Mouse (Mus musculus) midbrain, embryonic 11.5 days (tissue): Measurements from ENCODE around the gene Cfi. TPM values are rescaled to one million over a fixed set of nuclear protein-coding genes. Genes with fewer than 3 reads are reported as not detected.

Source experiments
- ATAC-seq: fragments of 200-750 bp; cut with Nextera tagmentation; 2 replicates; pipeline ENCODE4 v1.8.0; 2017; ENCODE audit warnings: moderate TSS enrichment, moderate library complexity; ENCODE audit not compliant: low FRiP score
- DNase-seq: peaks from one replicate; pipeline ENCODE4 v3.0.0; 2015; ENCODE audit warnings: low spot score; ENCODE audit errors: missing footprints
- H3K27ac ChIP-seq: fragments of 300-500 bp; sonication (generic); 2 replicates; pipeline ENCODE4 v1.5.1; 2014; ENCODE audit warnings: low read depth, low read length
- H3K27me3 ChIP-seq: fragments of 300-500 bp; sonication (generic); 2 replicates; pipeline ENCODE4 v1.6.1; 2014; ENCODE audit warnings: mild to moderate bottlenecking, low read length, moderate library complexity, mixed read lengths; ENCODE audit not compliant: control insufficient read depth, insufficient read depth
- H3K36me3 ChIP-seq: fragments of 300-500 bp; sonication (generic); 2 replicates; pipeline ENCODE4 v1.6.1; 2014; ENCODE audit warnings: mild to moderate bottlenecking, low read length, moderate library complexity, mixed read lengths; ENCODE audit not compliant: control insufficient read depth, insufficient read depth
- H3K4me1 ChIP-seq: fragments of 300-500 bp; sonication (generic); 2 replicates; pipeline ENCODE4 v1.6.1; 2014; ENCODE audit warnings: low read length; ENCODE audit not compliant: control insufficient read depth, insufficient read depth
- H3K4me2 ChIP-seq: fragments of 300-500 bp; sonication (generic); 2 replicates; pipeline ENCODE4 v1.6.1; 2014; ENCODE audit warnings: mild to moderate bottlenecking, moderate library complexity
- H3K4me3 ChIP-seq: fragments of 300-500 bp; sonication (generic); 2 replicates; pipeline ENCODE4 v1.5.1; 2014; ENCODE audit warnings: low read depth, low read length
- H3K9ac ChIP-seq: fragments of 300-500 bp; sonication (generic); 2 replicates; pipeline ENCODE4 v1.6.1; 2014; ENCODE audit warnings: low read length
- H3K9me3 ChIP-seq: fragments of 300-500 bp; sonication (generic); 2 replicates; pipeline ENCODE4 v1.6.1; 2016; ENCODE audit warnings: low read length; ENCODE audit not compliant: control insufficient read depth
- WGBS: fragments of 180-500 bp; shearing (Covaris S2); extraction: QIAGEN DNeasy Blood & Tissue Kit; methylation state at CpG from one replicate; pipeline ENCODE4 v1.1.7; 2014; 5-methylcytosine and 5-hydroxymethylcytosine counted together
- polyA plus RNA-seq: library from polyadenylated mRNA; unstranded; fragments of >200 nt; fragmentation: Nextera tagmentation; extraction: Ambion mirVana; gene quantifications from 2 replicates; pipeline ENCODE4 v1.2.1, GENCODE M21; 2014

Gene Cfi
- polyA plus RNA-seq, 1 experiment from 2014 or later, result 0.44 TPM

- Histone ChIP-seq H3K4me3 (no peak overlapping the region), H3K27ac (no peak overlapping the region), H3K9me3 (no peaks in the 10 kb centered on the region), H3K9ac (no peak overlapping the region), H3K4me2 (no peak overlapping the region), H3K4me1 (peaks cover 4% of the 10 kb centered on the region; the same call in 1 of the 2 replicates), H3K27me3 (no peaks in the 10 kb centered on the region), H3K36me3 (no peaks in the 10 kb centered on the region)
- 85% methylated on average over 8 of the region's 8 CpGs for WGBS
- no peak for ATAC-seq
- no peak for DNase-seq
These were observed 45.4 kb downstream of the Cfi start for GRCm38 (mm10) chr3:129880925-129881593.

GRCm38 (mm10) chr3:129885577-129885976 lies 49.9 kb downstream of the Cfi start:
- H3K9me3 ChIP-seq, result no peaks in the 10 kb centered on the region
- WGBS, result 90% methylated on average over 9 of the region's 9 CpGs
- ATAC-seq (no peak), DNase-seq (no peak)
- H3K4me2 ChIP-seq, result no peak overlapping the region
- no peaks in the 10 kb centered on the region for H3K4me1 ChIP-seq
- no peak overlapping the region for H3K27ac ChIP-seq
- H3K27me3 ChIP-seq, result no peaks in the 10 kb centered on the region
- no peaks in the 10 kb centered on the region for H3K36me3 ChIP-seq
- no peak overlapping the region for H3K9ac ChIP-seq
- no peak overlapping the region for H3K4me3 ChIP-seq

GRCm38 (mm10) chr3:129886430-129886829 lies 50.7 kb downstream of the Cfi start:
- ATAC-seq, result no peak
- WGBS, result 82% methylated on average over 5 of the region's 5 CpGs

GRCm38 (mm10) chr3:129887779-129888517 lies 52.3 kb downstream of the Cfi start:
- Histone ChIP-seq H3K4me1 (no peaks in the 10 kb centered on the region), H3K9me3 (no peaks in the 10 kb centered on the region), H3K36me3 (no peaks in the 10 kb centered on the region), H3K27me3 (no peaks in the 10 kb centered on the region), H3K9ac (no peak overlapping the region), H3K4me3 (no peak overlapping the region), H3K4me2 (no peak overlapping the region), H3K27ac (no peak overlapping the region)
- no peak for DNase-seq
- 92% methylated on average over 13 of the region's 13 CpGs for WGBS
- no peak for ATAC-seq

More at GRCm38 (mm10) chr3:129886430-129886829, 50.7 kb downstream of the Cfi start:
- H3K9me3 ChIP-seq, result no peaks in the 10 kb centered on the region
- no peak overlapping the region for H3K9ac ChIP-seq
- H3K27ac ChIP-seq, result no peak overlapping the region
- no peaks in the 10 kb centered on the region for H3K27me3 ChIP-seq
- no peak for DNase-seq
- H3K36me3 ChIP-seq, result no peaks in the 10 kb centered on the region
- no peaks in the 10 kb centered on the region for H3K4me1 ChIP-seq
- H3K4me3 ChIP-seq, result no peak overlapping the region
- H3K4me2 ChIP-seq, result no peak overlapping the region

- H3K4me3 ChIP-seq, result no peak overlapping the region
- no peaks in the 10 kb centered on the region for H3K4me1 ChIP-seq
- WGBS, result 86% methylated on average over 5 of the region's 5 CpGs
- no peak for ATAC-seq
- H3K9ac ChIP-seq, result no peak overlapping the region
- DNase-seq, result no peak
- H3K36me3 ChIP-seq, result no peaks in the 10 kb centered on the region
- H3K4me2 ChIP-seq, result no peak overlapping the region
- H3K27me3 ChIP-seq, result no peaks in the 10 kb centered on the region
- H3K9me3 ChIP-seq, result no peaks in the 10 kb centered on the region
- H3K27ac ChIP-seq, result no peak overlapping the region
These were observed 56.3 kb downstream of the Cfi start for GRCm38 (mm10) chr3:129892003-129892402.

- no peak for DNase-seq
- Histone ChIP-seq H3K36me3 (no peaks in the 10 kb centered on the region), H3K4me1 (no peaks in the 10 kb centered on the region), H3K4me2 (no peak overlapping the region), H3K4me3 (no peak overlapping the region), H3K27ac (no peak overlapping the region), H3K9me3 (no peaks in the 10 kb centered on the region), H3K27me3 (no peaks in the 10 kb centered on the region), H3K9ac (no peak overlapping the region)
- WGBS, result 97% methylated on average over 3 of the region's 3 CpGs
- ATAC-seq, result no peak
These were observed 57.5 kb downstream of the Cfi start for GRCm38 (mm10) chr3:129893143-129893542.

- no peak overlapping the region for H3K27ac ChIP-seq
- no peaks in the 10 kb centered on the region for H3K27me3 ChIP-seq
- H3K4me1 ChIP-seq, result no peaks in the 10 kb centered on the region
- WGBS, result 86% methylated on average over 6 of the region's 6 CpGs
- DNase-seq (no peak), ATAC-seq (no peak)
- no peak overlapping the region for H3K9ac ChIP-seq
- H3K4me2 ChIP-seq, result no peak overlapping the region
- no peaks in the 10 kb centered on the region for H3K36me3 ChIP-seq
- H3K4me3 ChIP-seq, result no peak overlapping the region
- no peaks in the 10 kb centered on the region for H3K9me3 ChIP-seq
These were observed 60.9 kb downstream of the Cfi start for GRCm38 (mm10) chr3:129896591-129896990.

GRCm38 (mm10) chr3:129898886-129899285 lies 63.2 kb downstream of the Cfi start:
- 48% methylated on average over 4 of the region's 4 CpGs for WGBS
- Histone ChIP-seq H3K9ac (no peak overlapping the region), H3K36me3 (no peaks in the 10 kb centered on the region), H3K4me3 (no peak overlapping the region), H3K4me2 (no peak overlapping the region), H3K4me1 (peaks cover 3% of the 10 kb centered on the region; the same call in 1 of the 2 replicates), H3K27me3 (no peaks in the 10 kb centered on the region), H3K9me3 (no peaks in the 10 kb centered on the region), H3K27ac (no peak overlapping the region)
- ATAC-seq, result no peak
- DNase-seq, result no peak

- Histone ChIP-seq H3K4me1 (peaks cover 3% of the 10 kb centered on the region; the same call in 1 of the 2 replicates), H3K27ac (no peak within 1 kb of the TSS), H3K36me3 (no peaks in the 10 kb centered on the region), H3K4me2 (peak within 1 kb of the TSS; percentile 58), H3K9me3 (no peaks in the 10 kb centered on the region), H3K27me3 (no peaks in the 10 kb centered on the region), H3K4me3 (peak within 1 kb of the TSS; percentile 51), H3K9ac (peak within 1 kb of the TSS; percentile 61)
- ATAC-seq (peak; percentile 97), DNase-seq (peak; percentile 97)
- 0% methylated on average over 34 of the region's 34 CpGs for WGBS
These were observed 65.7 kb downstream of the Cfi start, which contains the start of gene Casp6 for GRCm38 (mm10) chr3:129901271-129901809. Casp6 (plus strand) TSS chr3:129901425.
